Mouse (Mus musculus) CH12.LX (cell line): Measurements from ENCODE around the gene Myh9. TPM values are rescaled to one million over a fixed set of nuclear protein-coding genes. Genes with fewer than 3 reads are reported as not detected.

ENCODE experiments used
- DNase-seq: peaks from one replicate; pipeline ENCODE4 v3.0.0-alpha.2; 2013; ENCODE audit errors: extremely low read depth
- H3K27ac ChIP-seq: 2 replicates; pipeline ENCODE4 v1.5.1; 2012; ENCODE audit warnings: low read depth, mild to moderate bottlenecking, control low read depth, moderate library complexity; ENCODE audit not compliant: insufficient read depth
- H3K27me3 ChIP-seq: replicated peaks from 2 replicates; pipeline ENCODE3; 2012; ENCODE audit warnings: inconsistent platforms
- H3K36me3 ChIP-seq, 2 experiments: replicated peaks in 1 of 2; 2 replicates each; pipeline versions ENCODE3 to v1.6.1; 2012; ENCODE audit warnings: inconsistent platforms in 1 of 2, low read length in 1 of 2, mild to moderate bottlenecking in 1 of 2, mixed read lengths in 1 of 2, moderate library complexity in 1 of 2; ENCODE audit not compliant: control insufficient read depth in 1 of 2, insufficient read depth in 1 of 2
- H3K4me1 ChIP-seq, 2 experiments: 2 replicates each; pipeline ENCODE4 v1.6.1; 2012; ENCODE audit warnings: inconsistent platforms in 1 of 2, moderate library complexity in 1 of 2; ENCODE audit not compliant: insufficient read depth in 2 of 2, control insufficient read depth in 1 of 2
- H3K4me2 ChIP-seq: 2 replicates; pipeline ENCODE4 v1.6.1; 2012; ENCODE audit warnings: low read depth, mild to moderate bottlenecking, control low read depth; ENCODE audit not compliant: poor library complexity, insufficient read depth, severe bottlenecking
- H3K4me3 ChIP-seq, 3 experiments: fragments of 150-350 bp in 1 of 3; sonication (generic) in 1 of 3; replicated peaks in 1 of 3; 2 replicates each; pipeline versions ENCODE3 to v1.5.1; 2011 to 2012; ENCODE audit warnings: low read depth in 2 of 3, low read length in 2 of 3, mild to moderate bottlenecking in 2 of 3, moderate library complexity in 2 of 3, control low read depth in 1 of 3, improper control_type of control experiment in 1 of 3, inconsistent platforms in 1 of 3, mixed read lengths in 1 of 3; ENCODE audit not compliant: poor library complexity in 1 of 3
- H3K79me2 ChIP-seq: replicated peaks from 2 replicates; pipeline ENCODE4 v1.6.1; 2012; ENCODE audit warnings: mild to moderate bottlenecking, moderate library complexity; ENCODE audit not compliant: control insufficient read depth, poor library complexity, insufficient read depth, severe bottlenecking; ENCODE audit errors: extremely low read depth
- H3K9ac ChIP-seq: 2 replicates; pipeline ENCODE4 v1.6.1; 2012; ENCODE audit warnings: low read depth, mild to moderate bottlenecking, control low read depth, moderate library complexity; ENCODE audit not compliant: insufficient read depth
- H3K9me3 ChIP-seq: replicated peaks from 2 replicates; pipeline ENCODE3; 2012; ENCODE audit warnings: low read length, inconsistent platforms, mixed read lengths
- CHD1 ChIP-seq: IDR thresholded peaks from 2 replicates; pipeline ENCODE4 v1.6.1; 2012; ENCODE audit warnings: low read depth, low read length, improper control_type of control experiment, inconsistent platforms
- CHD2 ChIP-seq: IDR thresholded peaks from 2 replicates; pipeline ENCODE4 v1.6.1; 2011; ENCODE audit warnings: low read length, improper control_type of control experiment
- CTCF ChIP-seq, 2 experiments: IDR thresholded peaks in 1 of 2; conservative IDR thresholded peaks in 1 of 2; 2 replicates each; pipeline ENCODE4 v1.5.1; 2011 to 2012; ENCODE audit warnings: low read depth in 2 of 2, low read length in 2 of 2, improper control_type of control experiment in 1 of 2, inconsistent platforms in 1 of 2, mild to moderate bottlenecking in 1 of 2, moderate library complexity in 1 of 2
- E2F4 ChIP-seq: IDR thresholded peaks from 2 replicates; pipeline ENCODE4 v1.6.1; 2011; ENCODE audit warnings: low read depth, low read length, improper control_type of control experiment; ENCODE audit not compliant: insufficient replicate concordance
- EP300 ChIP-seq: IDR thresholded peaks from 2 replicates; pipeline ENCODE4 v1.6.1; 2011; ENCODE audit warnings: low read length, improper control_type of control experiment
- ETS1 ChIP-seq: conservative IDR thresholded peaks from 2 replicates; pipeline ENCODE4 v1.6.1; 2012; ENCODE audit warnings: low read depth, mild to moderate bottlenecking, inconsistent platforms, low read length, improper control_type of control experiment, moderate library complexity
- GABPA ChIP-seq: IDR thresholded peaks from 2 replicates; pipeline ENCODE4 v1.6.1; 2012; ENCODE audit warnings: low read depth, low read length, improper control_type of control experiment, inconsistent platforms; ENCODE audit not compliant: insufficient replicate concordance
- IRF4 ChIP-seq: IDR thresholded peaks from 2 replicates; pipeline ENCODE4 v1.6.1; 2014; ENCODE audit warnings: low read depth, mild to moderate bottlenecking, inconsistent platforms, low read length, improper control_type of control experiment
- KAT2A ChIP-seq: IDR thresholded peaks from 2 replicates; pipeline ENCODE4 v1.6.1; 2012; ENCODE audit warnings: low read length, improper control_type of control experiment, inconsistent platforms; ENCODE audit not compliant: insufficient replicate concordance
- MAFK ChIP-seq: IDR thresholded peaks from 2 replicates; pipeline ENCODE4 v1.6.1; 2011; ENCODE audit warnings: low read length, improper control_type of control experiment; ENCODE audit not compliant: insufficient replicate concordance
- MAZ ChIP-seq: IDR thresholded peaks from 2 replicates; pipeline ENCODE4 v1.6.1; 2012; ENCODE audit warnings: low read depth, mild to moderate bottlenecking, inconsistent platforms, low read length, improper control_type of control experiment, moderate library complexity
- MEF2A ChIP-seq: IDR thresholded peaks from 2 replicates; pipeline ENCODE4 v1.6.1; 2014; ENCODE audit warnings: low read depth, mild to moderate bottlenecking, inconsistent platforms, low read length, improper control_type of control experiment, borderline replicate concordance
- MXI1 ChIP-seq: IDR thresholded peaks from 2 replicates; pipeline ENCODE4 v1.6.1; 2011; ENCODE audit warnings: mild to moderate bottlenecking, low read depth, low read length, improper control_type of control experiment
- MYC ChIP-seq: IDR thresholded peaks from 2 replicates; pipeline ENCODE4 v1.6.1; 2011; ENCODE audit warnings: low read depth, mild to moderate bottlenecking, improper control_type of control experiment, low read length
- NELFE ChIP-seq: IDR thresholded peaks from 2 replicates; pipeline ENCODE4 v1.6.1; 2011; ENCODE audit warnings: low read depth, low read length, improper control_type of control experiment
- PAX5 ChIP-seq: IDR thresholded peaks from 2 replicates; pipeline ENCODE4 v1.6.1; 2012; ENCODE audit warnings: low read length, inconsistent platforms, mixed read lengths
- POLR2A ChIP-seq: IDR thresholded peaks from 2 replicates; pipeline ENCODE4 v1.6.1; 2011; ENCODE audit warnings: low read depth, mild to moderate bottlenecking, improper control_type of control experiment, low read length
- POLR2AphosphoS2 ChIP-seq: IDR thresholded peaks from 2 replicates; pipeline ENCODE4 v1.6.1; 2011; ENCODE audit warnings: low read depth, low read length, improper control_type of control experiment
- RAD21 ChIP-seq: IDR thresholded peaks from 2 replicates; pipeline ENCODE4 v1.6.1; 2011; ENCODE audit warnings: low read depth, mild to moderate bottlenecking, low read length, improper control_type of control experiment, moderate library complexity
- RCOR1 ChIP-seq: conservative IDR thresholded peaks from 2 replicates; pipeline ENCODE4 v1.6.1; 2012; ENCODE audit warnings: low read depth, mild to moderate bottlenecking, inconsistent platforms, low read length, improper control_type of control experiment
- SIN3A ChIP-seq: IDR thresholded peaks from 2 replicates; pipeline ENCODE4 v1.6.1; 2012; ENCODE audit warnings: low read length, improper control_type of control experiment, inconsistent platforms
- SMC3 ChIP-seq: IDR thresholded peaks from 2 replicates; pipeline ENCODE4 v1.6.1; 2011; ENCODE audit warnings: low read depth, low read length, improper control_type of control experiment
- TBP ChIP-seq: conservative IDR thresholded peaks from 2 replicates; pipeline ENCODE4 v1.6.1; 2011; ENCODE audit warnings: low read depth, low read length, improper control_type of control experiment
- TCF12 ChIP-seq: IDR thresholded peaks from 2 replicates; pipeline ENCODE4 v1.6.1; 2014; ENCODE audit warnings: low read depth, mild to moderate bottlenecking, inconsistent platforms, low read length, improper control_type of control experiment
- UBTF ChIP-seq: IDR thresholded peaks from 2 replicates; pipeline ENCODE4 v1.6.1; 2012; ENCODE audit warnings: low read depth, mild to moderate bottlenecking, inconsistent platforms, low read length, improper control_type of control experiment, moderate library complexity
- USF1 ChIP-seq: IDR thresholded peaks from 2 replicates; pipeline ENCODE4 v1.6.1; 2014; ENCODE audit warnings: low read depth, mild to moderate bottlenecking, inconsistent platforms, low read length, improper control_type of control experiment
- USF2 ChIP-seq: conservative IDR thresholded peaks from 2 replicates; pipeline ENCODE4 v1.6.1; 2011; ENCODE audit warnings: low read depth, low read length, improper control_type of control experiment
- ZC3H11A ChIP-seq: IDR thresholded peaks from 2 replicates; pipeline ENCODE4 v1.6.1; 2012; ENCODE audit warnings: low read depth, mild to moderate bottlenecking, inconsistent platforms, low read length, improper control_type of control experiment
- ZKSCAN1 ChIP-seq: IDR thresholded peaks from 2 replicates; pipeline ENCODE4 v1.6.1; 2012; ENCODE audit warnings: low read depth, inconsistent platforms, low read length, improper control_type of control experiment, borderline replicate concordance
- ZMIZ1 ChIP-seq: IDR thresholded peaks from 2 replicates; pipeline ENCODE4 v1.6.1; 2012; ENCODE audit warnings: low read depth, mild to moderate bottlenecking, inconsistent platforms, low read length, improper control_type of control experiment
- ZNF384 ChIP-seq: IDR thresholded peaks from 2 replicates; pipeline ENCODE4 v1.6.1; 2012; ENCODE audit warnings: low read depth, low read length, improper control_type of control experiment, inconsistent platforms
- dilution Hi-C: fragments of 300-500 bp; cut with MboI; formaldehyde crosslinking; loops from 2 replicates; pipeline ENCODE4 v1.14.3; 2020; ENCODE audit warnings: low sequenced_read_pairs; ENCODE audit not compliant: extremely low pct_unique_long_range_greater_than_20kb, extremely low pct_ligation_motif_present
- in situ Hi-C: fragments of 300-500 bp; cut with MboI; formaldehyde crosslinking; loops from 3 replicates; pipeline ENCODE4 v1.14.3; 2019; ENCODE audit warnings: low sequenced_read_pairs, low pct_ligation_motif_present, low pct_unique_long_range_greater_than_20kb, mixed read lengths
- polyA plus RNA-seq: library from polyadenylated mRNA; unstranded; fragments of >175 nt; gene quantifications from 2 replicates; pipeline ENCODE4 v1.2.1, GENCODE M21; 2012; ENCODE audit warnings: low read depth; ENCODE audit not compliant: insufficient read length
- total RNA-seq, 2 experiments: library from RNA; depleted of rRNA; stranded (reverse); fragments of 300-350 nt in 1 of 2; fragments of >200 nt in 1 of 2; gene quantifications; 2 replicates each; pipeline ENCODE4 v1.2.3; 2012 to 2014

Myh9 gene
- total and polyA plus RNA-seq, 3 experiments = 43.8 to 165 (median 146) TPM

DNA sequence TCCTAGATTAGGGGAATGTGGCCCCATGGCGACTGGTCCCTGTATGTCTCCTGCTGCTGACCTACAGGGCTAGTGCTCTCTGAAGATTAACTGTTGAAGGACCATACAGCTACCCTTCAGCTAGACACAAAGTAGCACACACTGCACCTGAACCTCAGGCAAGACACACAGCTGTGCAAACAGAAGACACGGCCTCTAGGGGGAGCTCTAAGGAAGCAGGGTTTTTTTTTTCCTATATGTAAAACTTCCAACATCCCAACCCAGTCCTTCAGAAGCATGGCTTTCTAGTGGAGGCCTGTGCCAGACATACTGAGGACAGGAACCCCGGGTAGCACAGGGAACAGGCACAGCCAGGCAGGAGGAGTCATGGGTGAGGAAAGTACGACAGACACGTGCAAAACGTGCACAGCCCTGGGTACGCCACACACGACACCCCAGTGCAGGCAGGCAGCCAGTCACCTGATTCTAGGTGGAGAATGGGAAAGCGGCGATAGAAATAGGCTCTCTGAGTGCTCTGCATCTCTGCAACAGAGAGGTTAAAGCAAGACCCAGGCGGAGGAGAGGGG is 59.4 kb downstream of the Myh9 start:
- in situ Hi-C loops = no loop called here
- Histone ChIP-seq H3K4me2 (no peak overlapping the region), H3K27ac (no peak overlapping the region), H3K4me3 (no peak overlapping the region), H3K9me3 (no peaks in the 10 kb centered on the region), H3K4me1 (no peaks in the 10 kb centered on the region), H3K27me3 (no peaks in the 10 kb centered on the region), H3K36me3 (peaks cover 100% of the 10 kb centered on the region in 2 experiments), H3K9ac (no peak overlapping the region), H3K79me2 (no peaks in the 10 kb centered on the region)
- peak; percentile 48 for DNase-seq
- dilution Hi-C loops = no loop called here
- TF ChIP-seq SIN3A (no peak), ZNF384 (peak; percentile 82), EP300 (no peak), CHD1 (no peak), ZC3H11A (0 out of 2 replicates have a peak, but pooled peaks have one; percentile 20), USF2 (no peak), RAD21 (peak; percentile 75), MYC (no peak), CTCF (conservative IDR thresholded peaks at IDR 0.05 in 1 of 2, IDR thresholded peaks at IDR 0.05 in 1 of 2; ENCODE audit: low read depth in 2 of 2, low read length in 2 of 2) (peak; percentile 42 to 75; a peak in 3 of 4 replicates), ZKSCAN1 (no peak), CHD2 (no peak), TBP (no peak), SMC3 (peak; percentile 81), MAFK (no peak), MXI1 (no peak)

DNA sequence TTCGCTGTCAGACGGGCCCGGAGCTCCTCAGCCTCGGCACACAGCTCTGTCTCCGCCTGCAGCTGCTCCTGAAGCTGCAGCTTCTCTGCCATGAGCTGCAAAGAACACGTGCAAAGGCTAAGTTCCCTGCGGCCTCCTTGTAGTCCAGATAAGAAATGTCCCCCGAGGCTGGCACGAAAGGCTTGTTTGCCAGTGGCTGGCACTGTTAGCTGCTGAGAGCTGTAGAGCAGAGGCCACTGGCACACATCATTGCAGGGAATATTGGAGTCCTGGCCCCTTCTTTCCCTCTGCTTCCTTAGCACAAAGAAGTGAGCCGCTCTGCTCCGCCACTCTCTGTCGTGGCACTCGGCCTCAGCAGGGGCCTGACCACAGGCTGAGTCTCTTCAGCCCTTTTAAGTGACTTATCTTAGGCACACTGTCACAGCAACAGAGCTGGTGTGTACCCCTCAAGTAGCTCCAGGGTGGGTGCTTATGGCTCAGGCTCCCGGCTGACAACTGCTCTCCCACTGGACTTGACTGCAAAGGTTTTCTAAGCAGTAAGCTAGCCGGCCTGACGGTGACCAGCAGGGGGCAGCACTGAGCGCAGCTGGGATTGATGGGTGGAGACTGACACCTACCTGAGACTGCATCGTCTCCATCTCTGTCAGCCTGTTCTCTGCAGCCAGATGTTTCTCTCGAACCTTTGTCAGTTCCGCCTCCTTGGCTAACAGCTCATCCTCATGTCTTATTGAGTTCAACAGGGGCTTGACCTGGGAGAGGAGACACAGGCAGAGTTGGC is 66.6 kb downstream of the Myh9 start:
- Histone ChIP-seq H3K9ac (no peak overlapping the region), H3K4me2 (no peak overlapping the region), H3K27me3 (no peaks in the 10 kb centered on the region), H3K36me3 (peaks cover 92 to 99% of the 10 kb centered on the region in 2 experiments), H3K79me2 (no peaks in the 10 kb centered on the region), H3K4me3 (no peak overlapping the region), H3K4me1 (peaks cover 0 to 4% of the 10 kb centered on the region in 2 experiments; a peak in 1 of 4 replicates), H3K9me3 (no peaks in the 10 kb centered on the region), H3K27ac (no peak overlapping the region)
- in situ Hi-C loops (loop anchor here (10.0 kb wide), 1 partner anchor 139 kb away; no protein-coding TSS in a partner anchor), dilution Hi-C loops (no loop called here)
- DNase-seq = peak; percentile 75
- TF ChIP-seq KAT2A (no peak), EP300 (no peak), E2F4 (no peak), PAX5 (no peak), ZMIZ1 (no peak), POLR2AphosphoS2 (no peak), USF1 (no peak), MEF2A (no peak), GABPA (no peak), NELFE (peak; percentile 42; the same call in 1 of the 2 replicates), CTCF (conservative IDR thresholded peaks at IDR 0.05 in 1 of 2, IDR thresholded peaks at IDR 0.05 in 1 of 2; ENCODE audit: low read depth in 2 of 2, low read length in 2 of 2) (peak; percentile 90 to 94), MAZ (no peak), ZKSCAN1 (no peak), TBP (no peak), ETS1 (no peak), POLR2A (no peak), RCOR1 (no peak), IRF4 (peak; percentile 34; the same call in 1 of the 2 replicates), TCF12 (0 out of 2 replicates have a peak, but pooled peaks have one; percentile 25), UBTF (no peak)
